8 mouse cellular contexts compared by ENCODE assay signal in genomic region chr12:84616977-84617630, GRCm38 (mm10). TPM values are rescaled to one million over a fixed set of nuclear protein-coding genes. Genes with fewer than 3 reads are reported as not detected.
DNase-seq lines count a peak whose midpoint lies in the region; ATAC-seq and TF ChIP-seq lines count a peak whose summit lies in the region.

Gene Abcd4 (minus strand): TSS chr12:84617413.

- H3K4me1 ChIP-seq in forebrain, embryonic 10.5 days: peaks cover 20% of the 10 kb centered on the region
- peaks cover 2% of the 10 kb centered on the region; the same call in 1 of the 2 replicates for H3K4me1 ChIP-seq in heart, embryonic 15.5 days (replicated peaks)
- H3K4me1 ChIP-seq in liver, embryonic 14.5 days (replicated peaks; ENCODE audit: control insufficient read depth in 2 of 2, insufficient read depth in 2 of 2, low read length in 1 of 2): peaks cover 0 to 2% of the 10 kb centered on the region in 2 experiments; a peak in 2 of 4 replicates
- H3K4me1 ChIP-seq in neural tube, embryonic 11.5 days (ENCODE audit: control insufficient read depth, insufficient read depth, low read length): no peaks in the 10 kb centered on the region
- H3K4me1 ChIP-seq in stomach, postnatal 0 days (replicated peaks; ENCODE audit: control insufficient read depth, insufficient read depth): no peaks in the 10 kb centered on the region

- peak; percentile 83 to 90 for DNase-seq in CD8-positive naive resting alpha-beta T cell, adult 2 months (ENCODE audit: low read depth in 2 of 2, low spot score in 2 of 2)
- DNase-seq in c-Kit-positive CD71-negative TER-119-negative erythroid progenitor cells, embryonic 14.5 days (ENCODE audit: low read depth): peak; percentile 87
- DNase-seq in forebrain, embryonic 10.5 days (ENCODE audit: extremely low spot score, low spot score): peak; percentile 92
- peak; percentile 96 to 98 for DNase-seq in kidney, postnatal 25 days
- DNase-seq in liver, embryonic 14.5 days (ENCODE audit: low read depth in 3 of 3, low spot score in 3 of 3): peak; percentile 85 to 88 (median 87)
- peak; percentile 91 for DNase-seq in neural tube, embryonic 11.5 days (ENCODE audit: low spot score)
- DNase-seq in stomach, postnatal 0 days (ENCODE audit: low spot score): peak; percentile 96

- peak within 1 kb of the TSS; percentile 92 for H3K27ac ChIP-seq in forebrain, embryonic 10.5 days
- H3K27ac ChIP-seq in heart, embryonic 15.5 days: peak within 1 kb of the TSS; percentile 68
- no peak within 1 kb of the TSS for H3K27ac ChIP-seq in liver, embryonic 14.5 days
- no peak within 1 kb of the TSS for H3K27ac ChIP-seq in neural tube, embryonic 11.5 days (ENCODE audit: low read depth, low read length)
- H3K27ac ChIP-seq in stomach, postnatal 0 days (replicated peaks): peak within 1 kb of the TSS; percentile 20; the same call in 1 of the 2 replicates

- peaks cover 10% of the 10 kb centered on the region; the same call in 1 of the 2 replicates for H3K36me3 ChIP-seq in forebrain, embryonic 10.5 days (replicated peaks)
- H3K36me3 ChIP-seq in heart, embryonic 15.5 days: no peaks in the 10 kb centered on the region
- H3K36me3 ChIP-seq in liver, embryonic 14.5 days (replicated peaks; ENCODE audit: control insufficient read depth, insufficient read depth, low read depth): no peaks in the 10 kb centered on the region
- no peaks in the 10 kb centered on the region; the same call in 1 of the 2 replicates for H3K36me3 ChIP-seq in neural tube, embryonic 11.5 days (ENCODE audit: control insufficient read depth, insufficient read depth, low read length)
- no peaks in the 10 kb centered on the region for H3K36me3 ChIP-seq in stomach, postnatal 0 days (ENCODE audit: control insufficient read depth, insufficient read depth, low read length)

- ATAC-seq in heart, embryonic 15.5 days (replicated peaks; ENCODE audit: insufficient number of reproducible peaks, insufficient read depth, low FRiP score, low read depth): peak; percentile 98
- ATAC-seq in liver, embryonic 14.5 days (ENCODE audit: insufficient read depth): peak; percentile 99
- ATAC-seq in neural tube, embryonic 11.5 days (ENCODE audit: insufficient read depth, low FRiP score, low TSS enrichment): peak; percentile 98
- ATAC-seq in stomach, postnatal 0 days (ENCODE audit: low FRiP score, low TSS enrichment): peak; percentile 99

- TF ChIP-seq EP300 in liver, embryonic 14.5 days (IDR thresholded peaks at IDR 0.05; ENCODE audit: low read depth): no peak
- TF ChIP-seq EP300 in stomach, postnatal 0 days (optimal IDR thresholded peaks at IDR 0.05): peak; percentile 15

- peak within 1 kb of the TSS; percentile 84 for H3K4me3 ChIP-seq in forebrain, embryonic 10.5 days
- H3K4me3 ChIP-seq in heart, embryonic 15.5 days: peak within 1 kb of the TSS; percentile 97
- H3K4me3 ChIP-seq in liver, embryonic 14.5 days (ENCODE audit: insufficient read depth in 1 of 2, low read depth in 2 of 2, low read length in 2 of 2): peak within 1 kb of the TSS; percentile 67 to 71
- H3K4me3 ChIP-seq in neural tube, embryonic 11.5 days (ENCODE audit: low read depth, low read length): peak within 1 kb of the TSS; percentile 48
- H3K4me3 ChIP-seq in stomach, postnatal 0 days (ENCODE audit: low read depth, low read length): peak within 1 kb of the TSS; percentile 82

- no peaks in the 10 kb centered on the region for H3K9me3 ChIP-seq in forebrain, embryonic 10.5 days
- no peaks in the 10 kb centered on the region for H3K9me3 ChIP-seq in heart, embryonic 15.5 days (replicated peaks)
- no peaks in the 10 kb centered on the region for H3K9me3 ChIP-seq in liver, embryonic 14.5 days (ENCODE audit: control insufficient read depth, low read length)
- H3K9me3 ChIP-seq in neural tube, embryonic 11.5 days (ENCODE audit: control insufficient read depth, low read length): no peaks in the 10 kb centered on the region
- H3K9me3 ChIP-seq in stomach, postnatal 0 days (ENCODE audit: control insufficient read depth, low read length): no peaks in the 10 kb centered on the region

- H3K4me2 ChIP-seq in heart, embryonic 15.5 days: peak within 1 kb of the TSS; percentile 84
- H3K4me2 ChIP-seq in liver, embryonic 14.5 days (ENCODE audit: low read depth): peak within 1 kb of the TSS; percentile 82
- H3K4me2 ChIP-seq in neural tube, embryonic 11.5 days (ENCODE audit: low read depth): peak within 1 kb of the TSS; percentile 54
- peak within 1 kb of the TSS; percentile 83 for H3K4me2 ChIP-seq in stomach, postnatal 0 days (replicated peaks; ENCODE audit: low read depth)

- no peaks in the 10 kb centered on the region for H3K27me3 ChIP-seq in forebrain, embryonic 10.5 days (ENCODE audit: poor library complexity, severe bottlenecking)
- H3K27me3 ChIP-seq in heart, embryonic 15.5 days: no peaks in the 10 kb centered on the region
- H3K27me3 ChIP-seq in liver, embryonic 14.5 days (ENCODE audit: control insufficient read depth, insufficient read depth, low read length): no peaks in the 10 kb centered on the region
- no peaks in the 10 kb centered on the region for H3K27me3 ChIP-seq in neural tube, embryonic 11.5 days (ENCODE audit: control insufficient read depth, insufficient read depth, low read length)
- no peaks in the 10 kb centered on the region for H3K27me3 ChIP-seq in stomach, postnatal 0 days (ENCODE audit: control insufficient read depth, insufficient read depth, low read length)

- peak within 1 kb of the TSS; percentile 96 for H3K9ac ChIP-seq in heart, embryonic 15.5 days
- H3K9ac ChIP-seq in liver, embryonic 14.5 days (replicated peaks): peak within 1 kb of the TSS; percentile 85
- H3K9ac ChIP-seq in neural tube, embryonic 11.5 days (ENCODE audit: low read length): peak within 1 kb of the TSS; percentile 60
- H3K9ac ChIP-seq in stomach, postnatal 0 days (ENCODE audit: low read length): peak within 1 kb of the TSS; percentile 88

- peak; percentile 70 for TF ChIP-seq CTCF in liver, embryonic 14.5 days (IDR thresholded peaks at IDR 0.05; ENCODE audit: low read depth)
- TF ChIP-seq CTCF in stomach, postnatal 0 days (IDR thresholded peaks at IDR 0.05; ENCODE audit: low read depth): peak; percentile 70

- WGBS in forebrain, embryonic 10.5 days: under 1% methylated on average over 34 of the region's 34 CpGs
- WGBS in heart, embryonic 15.5 days: under 1% methylated on average over 34 of the region's 34 CpGs
- WGBS in liver, embryonic 14.5 days (ENCODE audit: insufficient replicate concordance): under 1% methylated on average over 34 of the region's 34 CpGs
- under 1% methylated on average over 34 of the region's 34 CpGs for WGBS in neural tube, embryonic 11.5 days
- under 1% methylated on average over 34 of the region's 34 CpGs for WGBS in stomach, postnatal 0 days

RNA-seq across cellular contexts. Expression of gene Abcd4, which starts in this region (rescaled TPM):
- polyA plus RNA-seq in forebrain, embryonic 10.5 days (2016; fragmentation: Nextera tagmentation; extraction: Ambion mirVana): 12.7 and 12.8 TPM in 2 replicates
- polyA plus RNA-seq in heart, embryonic 15.5 days (2015; fragmentation: Nextera tagmentation; extraction: Ambion mirVana): 9.3 and 13.6 TPM in 2 replicates
- polyA plus RNA-seq in liver, embryonic 14.5 days (2012; rRNA removed): 3.4 and 3.7 TPM in 2 replicates
- polyA plus RNA-seq in liver, embryonic 14.5 days (2014; fragmentation: Nextera tagmentation; extraction: Ambion mirVana): 1.5 and 1.6 TPM in 2 replicates
- polyA plus RNA-seq in neural tube, embryonic 11.5 days (2014; fragmentation: Nextera tagmentation; extraction: Ambion mirVana): 6.8 and 9.5 TPM in 2 replicates
- polyA plus RNA-seq in stomach, postnatal 0 days (2015; fragmentation: Nextera tagmentation; extraction: Ambion mirVana): 6.0 and 6.1 TPM in 2 replicates

Comparison
In these comparisons a context has a peak if more than half of its experiments do, and no peak if none do; other contexts are left out.
1. H3K27ac ChIP-seq: peak in forebrain, embryonic 10.5 days (single experiment), heart, embryonic 15.5 days (single experiment) and stomach, postnatal 0 days (single experiment); none in liver, embryonic 14.5 days (single experiment) and neural tube, embryonic 11.5 days (single experiment).
2. Peak in every context shown above with its lines, with median percentiles within 50 percentile points of each other: DNase-seq, H3K4me3 ChIP-seq, ATAC-seq, H3K4me2 ChIP-seq and H3K9ac ChIP-seq.